Mouse (Mus musculus) gastrocnemius, postnatal 4 days (tissue): ENCODE measurements around the gene Themis3. TPM values are rescaled to one million over a fixed set of nuclear protein-coding genes. Genes with fewer than 3 reads are reported as not detected.
A peak's percentile ranks its signal among the peaks of the same experiment; 100 is the strongest.
"Not testable (repeated sequence)": the region's sequence is repeated elsewhere in the genome, so short reads cannot be mapped to it uniquely, and the experiment has no call there.

ENCODE experiments used
- DNase-seq, 2 experiments: peaks; one replicate each; pipeline ENCODE4 v3.0.0; 2021 to 2022; ENCODE audit warnings: low spot score in 2 of 2, mixed read lengths in 2 of 2
- total RNA-seq, 2 experiments: library from RNA; stranded (reverse); gene quantifications; 2 replicates each; pipeline ENCODE4 v1.2.3; 2021

The Themis3 gene
- total RNA-seq, 2 experiments from 2014 or later: not detected

DNA sequence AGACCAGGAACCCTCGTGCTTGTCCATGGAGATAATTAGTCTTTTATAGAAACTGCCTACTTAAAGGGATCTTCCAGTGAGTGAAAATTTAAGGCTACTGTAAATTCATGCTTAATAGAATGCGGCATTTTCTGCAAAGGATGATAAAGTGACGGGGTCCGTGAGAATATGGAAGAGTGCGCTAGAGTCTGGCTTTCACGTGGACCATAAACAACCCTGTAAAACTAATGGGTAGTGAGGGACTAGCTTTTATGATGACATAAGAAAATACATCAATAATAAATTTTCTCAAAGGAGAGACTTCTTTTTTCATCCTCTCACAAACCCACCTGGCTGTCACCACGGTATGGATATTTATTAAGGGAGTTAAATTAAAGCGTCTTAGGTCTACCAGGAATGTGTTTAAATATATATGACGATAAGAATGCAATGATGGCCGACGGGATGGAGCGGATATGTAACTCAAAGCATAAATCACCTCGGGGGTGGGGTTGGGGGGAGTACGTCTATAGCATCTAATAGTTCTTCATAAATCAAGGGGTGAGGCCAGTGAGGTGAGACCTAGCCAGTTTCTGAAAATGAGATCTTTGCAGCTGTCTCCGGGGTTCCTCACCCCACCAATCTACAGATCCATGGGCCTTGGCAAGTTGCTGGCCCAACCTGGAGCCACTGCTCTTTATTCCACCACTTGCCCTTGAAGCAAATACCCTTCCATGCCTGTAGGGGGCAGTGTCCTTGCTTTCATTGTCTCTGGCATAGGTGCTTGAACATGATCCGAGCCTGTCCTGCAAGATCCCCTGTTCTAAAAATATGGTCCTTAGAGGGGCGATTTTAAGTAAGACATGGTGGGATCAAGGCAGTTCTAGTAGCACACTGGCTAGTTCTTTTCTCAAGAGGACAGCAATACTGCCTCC is 35.8 kb downstream of the Themis3 start:
- no peak for DNase-seq

GRCm38 (mm10) chr17:66552690-66553089 is 41.7 kb downstream of the Themis3 start:
- DNase-seq: no peak

- DNase-seq: no peak
These were observed 43.9 kb downstream of the Themis3 start for GRCm38 (mm10) chr17:66550486-66550885.

DNA sequence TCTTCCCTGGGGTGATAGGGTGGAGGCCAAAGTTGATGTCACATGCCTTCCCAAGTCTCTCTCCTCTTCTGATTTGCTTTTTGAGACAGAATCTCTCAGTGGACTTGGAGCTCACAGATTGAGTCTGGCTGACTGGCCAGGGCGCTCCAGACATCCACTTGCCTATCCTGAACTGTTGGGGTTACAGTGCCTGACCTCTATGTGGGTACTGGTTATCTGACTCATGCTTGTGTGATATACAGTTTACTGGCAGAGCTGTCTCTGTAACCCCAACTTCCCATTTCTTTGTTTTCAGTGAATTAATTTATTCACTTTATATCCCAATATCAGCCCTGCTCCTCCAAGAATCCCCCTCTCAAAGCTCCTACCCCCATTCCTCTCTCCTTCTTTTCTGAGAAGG is 62.1 kb downstream of the Themis3 start:
- DNase-seq: no peak

- DNase-seq: no peak
These were observed 71.0 kb downstream of the Themis3 start for GRCm38 (mm10) chr17:66523396-66523795.

DNA sequence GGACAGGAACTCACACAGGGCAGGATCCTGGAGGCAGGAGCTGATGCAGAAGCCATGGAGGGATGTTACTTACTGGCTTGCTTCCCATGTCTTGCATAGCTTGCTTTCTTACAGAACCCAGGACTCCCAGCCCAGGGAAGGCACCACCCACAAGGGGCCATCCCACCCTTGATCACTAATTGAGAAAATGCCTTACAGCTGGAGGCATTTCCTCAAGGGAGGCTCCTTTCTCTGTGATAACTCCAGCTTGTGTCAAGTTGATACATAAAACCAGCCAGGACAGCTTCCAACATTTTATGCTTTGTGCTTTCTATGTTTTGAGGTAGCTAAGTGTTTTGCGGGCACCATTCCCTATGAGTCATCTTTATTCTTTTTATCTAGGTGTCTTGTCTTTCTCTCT is 71.8 kb downstream of the Themis3 start:
- not testable (repeated sequence) for DNase-seq

- peak; percentile 90 for DNase-seq
These were observed 74.6 kb downstream of the Themis3 start, which contains the start of gene Rab12 for GRCm38 (mm10) chr17:66519554-66520553. Gene Rab12 (minus strand): TSS chr17:66519729.

DNA sequence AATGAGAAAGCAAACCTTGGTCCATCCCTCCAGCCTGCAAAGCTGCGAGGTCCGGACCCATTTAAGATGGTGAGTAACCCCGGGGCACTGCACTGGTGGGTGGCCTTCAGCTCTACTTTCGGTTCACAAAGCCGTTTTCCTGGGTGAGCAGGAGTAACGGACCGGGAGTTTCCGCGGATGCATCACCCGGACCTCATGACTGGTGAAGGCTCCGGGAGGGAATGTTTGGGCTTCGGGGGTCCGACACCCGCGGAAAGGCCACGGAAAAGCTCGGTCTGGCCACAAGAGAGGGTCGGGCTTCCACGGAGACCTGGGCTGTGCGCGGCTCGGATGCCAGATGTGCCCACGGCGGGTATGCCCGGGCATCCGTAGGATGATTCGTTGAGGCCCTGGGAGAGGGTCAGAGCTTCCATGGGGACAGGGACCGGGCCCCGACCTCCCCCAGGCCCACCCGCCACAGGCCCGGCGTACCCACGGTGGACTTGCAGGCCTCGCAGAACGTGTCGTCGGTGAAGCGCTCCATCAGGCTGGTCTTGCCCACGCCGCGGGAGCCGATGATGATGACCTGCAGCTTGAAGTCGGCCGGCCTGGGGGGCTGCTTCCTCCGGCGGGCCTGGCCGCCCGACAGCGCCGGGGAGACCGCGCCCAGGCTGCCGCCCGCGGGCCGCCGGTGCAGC is 75.4 kb downstream of the Themis3 start:
- DNase-seq: peak in 1 of 2 experiments; percentile 43

GRCm38 (mm10) chr17:66516953-66517352 is 77.5 kb downstream of the Themis3 start:
- DNase-seq: no peak

GRCm38 (mm10) chr17:66514288-66514995 is 80.0 kb downstream of the Themis3 start:
- DNase-seq: no peak

DNA sequence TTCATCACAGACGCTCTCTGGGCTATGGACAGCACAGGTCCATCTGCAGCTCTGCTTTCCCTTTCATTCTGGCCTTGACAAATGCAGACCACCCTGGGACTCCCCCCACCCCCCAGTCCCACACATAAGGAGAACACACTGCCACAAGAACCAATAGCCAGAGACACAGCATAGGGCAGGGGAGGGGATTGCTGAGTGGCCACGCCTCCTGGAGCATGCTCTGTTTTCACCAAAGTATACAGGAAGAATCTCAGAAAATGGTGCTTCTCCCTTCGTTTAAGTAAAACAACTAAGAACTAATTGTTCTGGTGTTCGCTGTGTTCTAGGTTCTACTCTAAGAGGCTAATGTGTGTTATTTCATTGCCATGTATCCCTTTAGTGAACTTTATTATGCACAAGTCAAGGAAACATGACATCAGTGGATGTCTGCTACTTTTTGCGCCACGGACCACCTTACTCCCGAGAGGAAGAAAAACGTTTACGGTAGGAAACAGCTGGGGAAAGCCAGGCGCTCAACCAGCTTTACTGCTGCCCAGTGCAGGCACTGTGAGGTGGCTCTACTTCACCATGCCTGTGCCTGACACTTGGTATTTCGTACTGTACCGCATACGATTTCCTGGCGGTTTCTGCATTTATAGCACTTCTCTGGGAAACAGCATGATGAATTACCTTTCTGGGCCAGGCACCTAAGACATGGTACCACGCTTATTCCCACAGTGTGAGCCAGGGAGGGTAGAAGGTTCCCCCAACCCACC is 82.0 kb downstream of the Themis3 start:
- no peak for DNase-seq

GRCm38 (mm10) chr17:66510221-66510683 is 84.2 kb downstream of the Themis3 start:
- DNase-seq: no peak

DNA sequence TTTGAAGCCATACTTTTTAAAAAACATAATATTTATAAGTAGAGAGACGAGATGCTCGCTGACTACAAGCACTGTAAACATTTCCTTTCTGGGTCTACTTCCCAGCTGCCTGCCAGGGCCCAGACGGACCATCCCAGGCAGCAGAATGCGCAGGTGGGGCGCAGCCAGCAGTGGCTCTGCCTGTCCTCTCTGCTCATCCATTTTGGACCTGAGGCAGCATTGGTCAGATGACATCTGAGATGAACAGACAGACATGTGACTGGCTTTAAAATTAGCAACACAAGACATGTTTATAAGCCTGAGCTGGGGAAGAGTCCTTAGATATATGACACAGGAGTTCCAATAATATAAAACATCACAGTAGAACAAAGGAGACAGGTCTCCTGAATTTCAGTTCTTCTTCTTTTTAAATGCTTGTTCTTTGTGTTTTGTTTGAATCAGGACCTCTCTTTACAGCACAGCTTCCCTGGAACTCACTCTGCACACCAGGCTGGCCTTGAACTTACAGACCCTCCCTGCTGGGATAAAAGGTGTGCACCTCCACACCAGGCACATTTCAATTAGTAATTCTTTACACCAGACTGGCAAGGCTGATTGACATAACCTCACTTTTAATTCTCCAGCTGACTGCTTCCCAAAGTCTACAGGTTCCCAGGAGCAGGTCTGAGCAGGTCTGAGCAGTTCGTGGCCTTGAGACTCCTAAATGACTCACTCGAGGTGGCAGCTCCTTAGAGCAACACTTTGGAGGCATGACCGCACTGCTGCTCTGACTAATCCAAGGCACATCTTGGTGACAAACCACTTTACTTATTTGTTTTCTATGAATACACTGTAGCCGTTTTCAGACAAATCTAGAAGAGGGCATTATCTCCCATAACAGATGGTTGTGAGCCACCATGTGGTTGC is 87.1 kb downstream of the Themis3 start:
- no peak for DNase-seq

DNA sequence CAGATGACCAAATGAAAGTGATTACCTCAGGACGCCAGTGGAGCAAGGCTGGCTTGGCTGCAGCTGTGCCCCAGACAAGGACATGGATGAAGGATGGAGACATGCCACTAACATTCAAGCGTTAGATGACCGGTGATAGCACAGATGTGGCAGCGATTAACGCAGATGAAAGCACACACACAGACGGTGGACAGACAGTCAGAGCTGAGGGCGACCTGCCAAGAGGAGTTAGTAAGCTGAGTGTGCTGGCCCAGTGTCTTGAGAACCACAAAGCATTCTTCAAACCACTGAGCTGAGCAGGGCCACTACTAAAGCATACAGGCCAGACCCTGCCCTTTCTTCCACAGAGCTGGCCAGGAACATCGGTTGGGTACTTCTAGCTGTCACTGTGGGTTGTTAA is 89.5 kb downstream of the Themis3 start:
- no peak for DNase-seq
